Mouse (Mus musculus): Measurements from ENCODE around the gene Chaf1a. TPM values are rescaled to one million over a fixed set of nuclear protein-coding genes. Genes with fewer than 3 reads are reported as not detected.

Gene Chaf1a
- polyA plus RNA-seq, 1 experiment, result 16.9 TPM

DNA sequence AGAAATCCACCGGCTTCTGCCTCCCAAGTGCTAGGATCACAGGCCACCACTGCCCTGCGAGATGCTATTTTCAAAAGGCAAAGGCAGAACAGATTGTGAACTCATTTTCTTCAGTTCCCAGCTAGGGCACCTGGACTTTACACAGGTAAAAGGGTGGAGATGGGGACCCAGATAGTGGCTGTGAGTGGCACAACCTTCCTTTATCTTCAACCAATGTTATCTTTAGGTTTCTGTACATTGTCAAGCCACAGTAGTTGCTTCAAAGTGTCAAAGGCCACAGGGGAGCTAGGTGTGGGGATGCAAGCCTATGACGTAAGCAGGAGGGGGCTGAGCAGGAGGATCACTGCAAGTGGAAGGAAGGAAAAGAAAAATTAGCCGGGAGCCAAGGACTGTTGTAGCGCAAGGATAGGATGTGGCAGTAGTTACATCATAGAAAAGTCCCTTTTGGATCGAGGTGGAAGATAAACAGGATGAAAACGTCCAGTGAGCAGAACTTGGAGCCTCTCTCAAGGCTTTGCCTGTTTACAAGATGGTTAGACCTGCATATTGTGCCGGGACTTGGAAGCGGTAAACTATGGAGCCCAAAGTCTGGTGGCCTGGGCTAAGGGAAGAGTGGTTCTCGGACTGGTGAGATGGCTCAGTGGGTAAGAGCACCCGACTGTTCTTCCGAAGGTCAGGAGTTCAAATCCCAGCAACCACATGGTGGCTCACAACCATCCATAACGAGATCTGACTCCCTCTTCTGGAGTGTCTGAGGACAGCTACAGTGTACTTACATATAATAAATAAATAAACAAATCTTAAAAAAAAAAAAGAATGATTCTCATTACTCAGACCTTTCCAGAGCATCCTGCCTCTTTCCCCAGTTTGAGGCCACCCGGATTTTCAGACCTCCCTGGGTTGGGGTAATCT lies 32.5 kb upstream of the Chaf1a start:
- no peak for TF ChIP-seq POLR2A (IDR thresholded peaks at IDR 0.05; ENCODE audit: control insufficient read depth, extremely low read depth, insufficient read depth, low read length, poor library complexity)
- TF ChIP-seq CTCF (IDR thresholded peaks at IDR 0.05; ENCODE audit: borderline replicate concordance, control insufficient read depth, extremely low read depth, insufficient read depth, low read length, poor library complexity), result no peak
- DNase-seq, result no peak
- 49% methylated on average over 14 of the region's 14 CpGs for whole genome bisulfite sequencing
- H3K4me3 ChIP-seq (ENCODE audit: control insufficient read depth, insufficient read depth, low read length), result no peak overlapping the region
- peaks cover 17% of the 10 kb centered on the region for H3K4me1 ChIP-seq (replicated peaks; ENCODE audit: control insufficient read depth, insufficient read depth, low read length)
- H3K27me3 ChIP-seq (ENCODE audit: control insufficient read depth, insufficient read depth, low read length), result no peaks in the 10 kb centered on the region
- H3K27ac ChIP-seq (ENCODE audit: control insufficient read depth, insufficient read depth, low read length), result no peak overlapping the region
- no peaks in the 10 kb centered on the region for H3K36me3 ChIP-seq (ENCODE audit: control insufficient read depth, insufficient read depth, low read length)

DNA sequence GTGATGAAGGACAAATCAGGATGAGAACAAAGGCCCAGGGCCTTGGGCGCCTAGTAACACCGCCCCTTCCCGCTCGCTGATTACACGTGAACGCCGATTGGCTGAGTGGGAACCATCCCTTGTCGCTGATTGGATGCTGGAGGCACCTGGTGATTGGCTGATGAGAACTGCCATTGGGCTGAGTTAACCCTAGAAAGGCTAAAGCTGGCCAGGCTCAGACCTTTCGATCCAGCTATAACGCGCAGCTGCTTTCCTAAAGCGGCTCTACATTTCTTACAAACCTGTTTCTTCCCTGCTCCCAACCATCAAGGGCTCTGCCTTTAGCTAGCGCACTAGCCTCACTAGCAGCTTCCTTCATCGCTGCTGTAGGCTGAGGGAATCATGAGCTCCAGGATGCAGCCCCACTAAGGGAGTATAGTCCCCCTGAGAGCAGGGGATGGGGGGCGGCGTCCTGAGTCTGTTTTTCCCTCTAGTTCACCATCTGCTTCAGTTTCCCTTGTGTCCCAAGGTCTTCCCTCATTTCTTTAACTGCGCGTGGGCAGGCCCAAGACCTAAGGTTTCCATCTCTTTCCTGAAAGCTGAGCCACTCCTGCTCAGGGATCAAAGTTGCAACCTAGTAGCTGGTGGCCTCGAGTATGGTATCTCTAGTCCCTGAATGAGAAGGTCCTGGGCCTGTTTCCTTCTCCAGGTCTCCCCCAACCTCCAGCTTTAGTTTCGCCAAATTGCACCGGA lies 31.7 kb upstream of the Chaf1a start:
- WGBS, result 1% methylated on average over 21 of the region's 21 CpGs
- Histone ChIP-seq H3K27ac (ENCODE audit: control insufficient read depth, insufficient read depth, low read length) (peak overlapping the region; percentile 47), H3K36me3 (ENCODE audit: control insufficient read depth, insufficient read depth, low read length) (no peaks in the 10 kb centered on the region), H3K27me3 (ENCODE audit: control insufficient read depth, insufficient read depth, low read length) (no peaks in the 10 kb centered on the region), H3K4me3 (ENCODE audit: control insufficient read depth, insufficient read depth, low read length) (peak overlapping the region; percentile 87), H3K4me1 (replicated peaks; ENCODE audit: control insufficient read depth, insufficient read depth, low read length) (peaks cover 17% of the 10 kb centered on the region)
- TF ChIP-seq CTCF (IDR thresholded peaks at IDR 0.05; ENCODE audit: borderline replicate concordance, control insufficient read depth, extremely low read depth, insufficient read depth, low read length, poor library complexity), result no peak
- TF ChIP-seq POLR2A (IDR thresholded peaks at IDR 0.05; ENCODE audit: control insufficient read depth, extremely low read depth, insufficient read depth, low read length, poor library complexity), result peak; percentile 41; the same call in 1 of the 2 replicates
- peak; percentile 91 for DNase-seq

DNA sequence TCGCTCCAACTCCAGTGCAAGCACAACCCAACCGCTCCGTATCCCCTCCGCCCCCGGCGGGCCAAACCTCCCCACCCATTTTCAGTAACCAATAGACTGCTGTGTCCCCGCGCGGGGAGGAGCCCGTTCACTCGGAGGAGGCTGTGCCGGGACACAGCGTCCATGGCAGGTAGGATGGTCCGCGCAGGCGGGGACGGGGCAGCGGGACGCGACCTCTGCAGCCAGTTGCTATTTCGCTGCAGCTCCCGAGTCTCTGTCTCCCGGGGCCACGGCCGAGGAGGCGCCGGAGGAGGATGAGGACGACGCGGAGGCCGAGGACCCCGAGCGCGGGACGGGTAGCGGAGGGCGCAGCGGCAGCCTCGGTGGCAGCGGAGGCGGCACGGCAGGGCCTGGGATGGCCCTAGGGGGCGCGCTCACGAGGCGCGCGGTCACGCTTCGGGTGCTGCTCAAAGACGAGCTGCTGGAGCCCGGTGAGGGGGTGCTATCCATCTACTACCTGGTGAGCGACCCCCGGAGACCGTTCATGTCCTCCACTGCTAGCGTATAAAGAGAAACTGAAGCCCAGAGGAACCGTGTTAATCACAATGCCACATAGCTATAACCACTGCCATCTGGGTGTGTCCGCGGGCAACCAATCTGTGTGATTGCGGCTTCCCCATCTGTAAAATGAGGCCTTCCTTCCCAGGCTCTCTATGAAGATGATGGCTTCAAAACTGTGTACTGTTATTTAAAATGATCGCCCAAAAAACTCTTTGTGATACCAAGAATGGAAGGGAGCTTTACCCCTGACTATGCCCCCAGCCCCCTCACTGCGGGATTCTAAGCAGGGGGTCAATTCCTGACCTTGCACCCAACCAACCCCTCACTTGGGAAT lies 30.9 kb upstream of the Chaf1a start:
- H3K27ac ChIP-seq (ENCODE audit: control insufficient read depth, insufficient read depth, low read length), result peak overlapping the region; percentile 47
- TF ChIP-seq CTCF (IDR thresholded peaks at IDR 0.05; ENCODE audit: borderline replicate concordance, control insufficient read depth, extremely low read depth, insufficient read depth, low read length, poor library complexity), result peak; percentile 76; the same call in 1 of the 2 replicates
- peak; percentile 84 for TF ChIP-seq POLR2A (IDR thresholded peaks at IDR 0.05; ENCODE audit: control insufficient read depth, extremely low read depth, insufficient read depth, low read length, poor library complexity)
- H3K4me3 ChIP-seq (ENCODE audit: control insufficient read depth, insufficient read depth, low read length), result peak overlapping the region; percentile 87
- H3K27me3 ChIP-seq (ENCODE audit: control insufficient read depth, insufficient read depth, low read length), result no peaks in the 10 kb centered on the region
- no peaks in the 10 kb centered on the region for H3K36me3 ChIP-seq (ENCODE audit: control insufficient read depth, insufficient read depth, low read length)
- peak; percentile 93 for DNase-seq
- peaks cover 17% of the 10 kb centered on the region for H3K4me1 ChIP-seq (replicated peaks; ENCODE audit: control insufficient read depth, insufficient read depth, low read length)
- under 1% methylated on average over 62 of the region's 62 CpGs for WGBS

DNA sequence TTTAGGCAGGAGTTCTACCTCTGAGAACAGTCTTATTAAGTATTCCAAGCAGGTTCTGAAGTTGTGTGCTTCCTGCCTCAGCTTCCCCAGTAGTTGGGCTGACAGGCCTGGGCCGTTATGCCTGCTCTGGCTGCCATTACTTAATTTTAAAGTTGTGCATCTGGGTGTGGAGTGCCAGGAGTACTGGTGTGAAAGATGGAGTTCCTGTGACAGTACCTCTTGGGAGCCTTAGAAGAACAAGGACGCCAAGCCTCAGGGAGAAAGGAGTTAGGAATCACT lies 30.3 kb upstream of the Chaf1a start:
- H3K36me3 ChIP-seq (ENCODE audit: control insufficient read depth, insufficient read depth, low read length), result no peaks in the 10 kb centered on the region
- H3K4me1 ChIP-seq (replicated peaks; ENCODE audit: control insufficient read depth, insufficient read depth, low read length), result peaks cover 17% of the 10 kb centered on the region
- no peaks in the 10 kb centered on the region for H3K27me3 ChIP-seq (ENCODE audit: control insufficient read depth, insufficient read depth, low read length)
- TF ChIP-seq POLR2A (IDR thresholded peaks at IDR 0.05; ENCODE audit: control insufficient read depth, extremely low read depth, insufficient read depth, low read length, poor library complexity) (no peak), CTCF (IDR thresholded peaks at IDR 0.05; ENCODE audit: borderline replicate concordance, control insufficient read depth, extremely low read depth, insufficient read depth, low read length, poor library complexity) (no peak)
- no peak overlapping the region for H3K4me3 ChIP-seq (ENCODE audit: control insufficient read depth, insufficient read depth, low read length)
- DNase-seq, result no peak
- 51% methylated on average over 2 of the region's 2 CpGs for WGBS
- no peak overlapping the region for H3K27ac ChIP-seq (ENCODE audit: control insufficient read depth, insufficient read depth, low read length)

DNA sequence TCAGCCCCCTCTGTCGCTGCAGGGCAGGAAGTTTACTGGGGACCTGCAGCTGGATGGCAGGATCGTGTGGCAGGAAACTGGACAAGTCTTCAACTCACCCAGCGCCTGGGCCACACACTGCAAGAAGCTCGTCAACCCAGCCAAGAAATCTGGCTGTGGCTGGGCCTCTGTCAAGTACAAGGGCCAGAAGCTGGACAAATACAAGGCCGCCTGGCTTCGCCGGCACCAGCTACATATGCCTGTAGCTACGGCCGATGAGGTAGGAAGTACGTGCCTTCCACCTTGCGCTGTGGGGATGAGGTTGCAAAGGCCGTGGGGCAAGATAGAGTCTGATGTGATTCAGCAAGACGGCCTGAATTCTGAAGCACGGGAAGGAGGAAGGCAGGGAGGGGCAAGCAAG lies 30.0 kb upstream of the Chaf1a start:
- Histone ChIP-seq H3K4me3 (ENCODE audit: control insufficient read depth, insufficient read depth, low read length) (no peak overlapping the region), H3K27me3 (ENCODE audit: control insufficient read depth, insufficient read depth, low read length) (no peaks in the 10 kb centered on the region), H3K36me3 (ENCODE audit: control insufficient read depth, insufficient read depth, low read length) (peaks cover 3% of the 10 kb centered on the region; the same call in 1 of the 2 replicates), H3K27ac (ENCODE audit: control insufficient read depth, insufficient read depth, low read length) (no peak overlapping the region), H3K4me1 (replicated peaks; ENCODE audit: control insufficient read depth, insufficient read depth, low read length) (peaks cover 17% of the 10 kb centered on the region)
- WGBS, result 73% methylated on average over 14 of the region's 14 CpGs
- no peak for TF ChIP-seq CTCF (IDR thresholded peaks at IDR 0.05; ENCODE audit: borderline replicate concordance, control insufficient read depth, extremely low read depth, insufficient read depth, low read length, poor library complexity)
- TF ChIP-seq POLR2A (IDR thresholded peaks at IDR 0.05; ENCODE audit: control insufficient read depth, extremely low read depth, insufficient read depth, low read length, poor library complexity), result no peak
- DNase-seq, result no peak

DNA sequence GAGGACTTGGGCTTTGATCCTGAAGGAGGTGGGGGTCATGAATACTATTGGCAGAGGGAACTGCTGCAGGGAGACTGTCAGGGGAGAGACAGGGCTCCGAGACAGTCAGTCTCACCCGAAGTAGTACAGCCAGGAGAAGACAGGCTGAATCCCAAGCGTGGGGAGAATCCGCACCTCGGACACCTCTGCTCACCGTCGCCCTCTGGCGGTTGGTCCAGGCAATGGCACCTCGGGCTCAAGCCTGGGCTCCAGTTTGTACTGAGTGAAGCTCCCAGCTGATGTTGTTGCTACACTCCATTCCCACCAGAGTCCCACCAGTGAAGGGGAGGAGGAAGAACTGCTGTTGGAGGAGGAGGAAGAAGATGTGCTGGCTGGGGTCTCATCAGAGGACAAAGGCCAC lies 29.6 kb upstream of the Chaf1a start:
- DNase-seq, result peak; percentile 82
- Histone ChIP-seq H3K27me3 (ENCODE audit: control insufficient read depth, insufficient read depth, low read length) (no peaks in the 10 kb centered on the region), H3K27ac (ENCODE audit: control insufficient read depth, insufficient read depth, low read length) (no peak overlapping the region), H3K4me1 (replicated peaks; ENCODE audit: control insufficient read depth, insufficient read depth, low read length) (peaks cover 17% of the 10 kb centered on the region), H3K36me3 (ENCODE audit: control insufficient read depth, insufficient read depth, low read length) (peaks cover 7% of the 10 kb centered on the region; the same call in 1 of the 2 replicates), H3K4me3 (ENCODE audit: control insufficient read depth, insufficient read depth, low read length) (no peak overlapping the region)
- 12% methylated on average over 9 of the region's 9 CpGs for WGBS
- TF ChIP-seq CTCF (IDR thresholded peaks at IDR 0.05; ENCODE audit: borderline replicate concordance, control insufficient read depth, extremely low read depth, insufficient read depth, low read length, poor library complexity) (peak; percentile 98), POLR2A (IDR thresholded peaks at IDR 0.05; ENCODE audit: control insufficient read depth, extremely low read depth, insufficient read depth, low read length, poor library complexity) (no peak)

All from thymus, adult 2 months (tissue).